Mouse (Mus musculus) lung, postnatal 36 days (tissue): ENCODE results near the gene Tesc.

Experiments used
- DNase-seq: peaks from one replicate; pipeline ENCODE4 v3.0.0; 2022; ENCODE audit warnings: mixed read lengths

The Tesc gene

GRCm38 (mm10) chr5:118027698-118028190 lies at the start of gene Tesc:
Gene Tesc (plus strand): TSS chr5:118027743.
- no peak for DNase-seq

DNA sequence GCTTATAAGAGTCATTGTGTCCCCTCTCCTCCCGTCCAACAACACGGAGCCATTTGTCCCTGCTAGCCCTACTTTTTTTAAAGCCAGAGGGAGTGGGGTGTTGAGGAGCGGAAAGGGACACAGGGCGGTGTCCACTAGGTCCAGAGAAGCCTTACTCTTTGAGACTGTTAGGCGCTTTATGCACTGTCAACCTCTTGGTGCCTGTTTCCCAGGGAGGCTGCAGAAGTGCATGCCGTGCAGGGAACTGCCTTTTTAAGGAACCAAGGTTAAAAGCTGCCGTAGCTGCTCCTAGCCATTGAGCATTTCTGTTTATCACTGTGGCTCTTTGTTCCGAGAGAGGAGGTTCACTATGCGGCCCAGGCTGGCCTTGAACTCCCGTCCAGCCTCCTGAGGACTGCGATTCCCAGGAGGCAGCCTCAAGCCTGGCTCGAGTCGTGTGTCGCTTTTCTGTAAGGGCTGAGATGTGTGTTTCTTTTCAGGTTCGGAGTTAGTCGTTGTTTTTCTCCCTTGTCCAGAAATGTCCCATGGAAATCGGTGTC lies 49.3 kb upstream of the Tesc start:
- DNase-seq = no peak

DNA sequence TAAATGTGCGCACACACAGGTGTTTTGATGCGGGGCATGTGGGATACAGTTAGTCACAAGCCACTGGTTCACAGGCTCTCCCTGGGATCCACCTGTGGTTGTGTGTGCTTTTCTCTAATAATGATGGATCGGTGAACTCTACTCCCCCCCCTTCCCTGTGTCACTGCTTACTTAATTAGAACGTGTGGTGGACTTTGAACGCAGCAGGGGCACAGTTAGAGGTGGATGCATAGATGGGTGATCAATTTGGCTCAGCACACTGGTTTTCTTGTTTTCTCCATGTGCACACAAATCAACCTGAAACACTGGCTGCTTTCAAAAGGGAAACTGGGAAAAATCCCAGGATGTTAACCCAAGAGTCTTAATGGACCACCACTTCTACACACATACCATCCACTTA lies 48.5 kb upstream of the Tesc start:
- DNase-seq = no peak

DNA sequence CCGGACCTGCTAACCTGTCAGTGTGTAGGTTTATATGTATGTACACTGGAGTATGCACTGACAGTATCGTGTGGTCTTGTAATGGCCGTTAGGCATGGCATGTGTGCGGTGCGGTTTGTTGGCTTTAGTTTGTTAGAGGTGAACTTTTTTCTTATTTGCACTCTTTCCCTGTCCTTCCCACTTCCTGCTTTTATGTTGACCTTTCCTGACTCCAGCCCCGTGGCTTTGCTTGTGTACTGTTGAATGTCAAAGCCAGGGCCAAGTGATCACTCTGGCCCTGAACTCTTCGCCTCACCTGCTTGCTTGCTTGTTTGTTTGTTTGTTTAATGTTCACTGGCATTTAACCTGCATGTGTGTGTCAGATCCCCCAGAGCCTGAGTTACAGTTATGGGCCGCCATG lies 46.6 kb upstream of the Tesc start:
- peak; percentile 21 for DNase-seq

- peak; percentile 37 for DNase-seq
Measured at GRCm38 (mm10) chr5:117981943-117982342, 45.6 kb upstream of the Tesc start.

DNA sequence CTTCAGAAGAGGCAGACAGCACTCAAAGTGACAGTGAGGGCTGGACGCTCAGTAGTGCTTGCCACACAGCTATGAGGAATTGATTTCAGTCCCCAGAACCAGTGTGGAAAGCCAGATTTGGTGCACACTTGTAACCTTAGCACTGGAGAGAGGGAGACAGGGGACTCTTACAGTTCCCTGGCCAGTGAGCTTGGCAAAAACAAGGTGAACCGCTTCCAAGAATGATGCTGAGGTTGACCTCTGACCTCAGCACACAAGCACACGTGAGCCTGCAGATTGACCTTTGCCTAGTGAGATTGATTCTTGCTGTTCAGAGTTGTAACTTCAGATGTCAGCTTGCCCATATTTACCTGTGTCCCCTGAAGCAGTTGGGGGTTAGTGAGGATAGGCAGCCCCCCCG lies 41.2 kb upstream of the Tesc start:
- DNase-seq = no peak

GRCm38 (mm10) chr5:117987891-117988290 lies 39.7 kb upstream of the Tesc start:
- DNase-seq = no peak

- no peak for DNase-seq
Measured at GRCm38 (mm10) chr5:117988367-117988766, 39.2 kb upstream of the Tesc start.

GRCm38 (mm10) chr5:117989773-117990172 lies 37.8 kb upstream of the Tesc start:
- DNase-seq = peak; percentile 46

- no peak for DNase-seq
Measured at GRCm38 (mm10) chr5:117990957-117991356, 36.6 kb upstream of the Tesc start.

GRCm38 (mm10) chr5:117993550-117993949 lies 34.0 kb upstream of the Tesc start:
- peak; percentile 18 for DNase-seq

DNA sequence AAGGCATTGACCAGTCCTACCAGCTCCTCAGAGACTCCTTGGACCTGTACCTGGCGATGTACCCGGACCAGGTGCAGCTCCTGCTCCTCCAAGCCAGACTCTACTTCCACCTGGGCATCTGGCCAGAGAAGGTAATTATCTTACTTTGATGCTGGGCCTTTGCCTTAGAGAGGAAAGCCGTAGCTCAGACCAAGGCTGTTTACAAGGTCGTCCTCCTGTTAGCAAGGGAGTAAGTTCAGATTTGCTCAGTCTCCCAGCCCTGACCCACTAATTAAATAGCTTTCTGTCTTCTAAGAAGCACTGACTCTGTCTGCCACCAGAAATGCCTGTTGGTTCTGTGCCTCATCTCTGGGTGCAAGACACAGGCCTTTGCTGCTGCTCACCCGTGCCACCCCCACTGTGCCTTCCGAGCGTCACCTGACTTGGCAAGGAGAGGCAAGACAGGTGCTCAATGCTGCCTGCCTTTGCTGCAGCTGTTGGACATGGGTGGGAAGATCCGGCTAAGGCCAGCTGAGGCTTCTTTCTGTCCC lies 32.1 kb upstream of the Tesc start:
- no peak for DNase-seq

DNA sequence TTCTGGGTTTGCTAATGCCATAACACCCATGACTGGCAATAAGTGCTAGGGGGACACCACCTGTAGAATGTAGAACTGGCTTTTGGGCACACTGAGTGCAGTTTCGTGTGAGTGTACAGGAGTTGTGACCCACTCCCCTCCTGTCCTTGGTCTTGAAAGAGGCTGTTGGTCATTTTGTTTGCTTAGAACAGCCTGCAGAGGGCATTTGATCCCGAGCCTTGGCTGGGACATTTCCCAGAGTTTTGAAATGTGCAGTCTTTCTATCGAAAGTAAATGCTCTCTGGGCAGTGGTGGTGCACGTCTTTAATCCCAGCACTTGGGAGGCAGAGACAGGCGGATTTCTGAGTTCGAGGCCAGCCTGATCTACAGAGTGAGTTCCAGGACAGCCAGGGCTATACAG lies 31.6 kb upstream of the Tesc start:
- DNase-seq = no peak

GRCm38 (mm10) chr5:117996581-117996980 lies 31.0 kb upstream of the Tesc start:
- no peak for DNase-seq

DNA sequence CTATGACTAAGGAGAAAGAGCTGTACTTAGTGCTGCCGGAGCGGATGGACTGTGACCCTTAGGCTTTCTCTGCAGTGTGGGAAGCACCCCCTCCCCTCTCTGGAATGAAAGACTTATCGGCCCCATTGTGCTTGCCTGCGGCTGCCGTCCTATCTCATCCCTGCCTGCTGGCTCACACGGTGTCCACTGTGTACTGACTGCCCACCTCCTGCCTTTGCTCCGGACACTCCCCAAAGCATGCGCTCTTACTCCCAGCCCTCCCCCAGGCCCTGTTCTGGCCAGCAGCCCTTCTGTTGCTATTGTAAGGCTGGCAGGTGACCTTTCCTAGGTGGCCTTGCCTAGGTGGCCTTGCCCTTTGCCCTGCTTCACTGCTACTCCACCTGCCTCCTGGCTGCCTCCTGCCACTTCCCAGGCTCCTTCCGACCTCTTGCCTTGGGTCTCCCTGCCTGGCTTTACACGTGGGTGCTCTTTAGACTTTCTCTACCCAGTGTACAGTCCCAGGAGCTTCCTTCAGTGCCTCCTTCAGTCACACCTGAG lies 30.0 kb upstream of the Tesc start:
- no peak for DNase-seq

GRCm38 (mm10) chr5:117999061-117999460 lies 28.5 kb upstream of the Tesc start:
- no peak for DNase-seq

DNA sequence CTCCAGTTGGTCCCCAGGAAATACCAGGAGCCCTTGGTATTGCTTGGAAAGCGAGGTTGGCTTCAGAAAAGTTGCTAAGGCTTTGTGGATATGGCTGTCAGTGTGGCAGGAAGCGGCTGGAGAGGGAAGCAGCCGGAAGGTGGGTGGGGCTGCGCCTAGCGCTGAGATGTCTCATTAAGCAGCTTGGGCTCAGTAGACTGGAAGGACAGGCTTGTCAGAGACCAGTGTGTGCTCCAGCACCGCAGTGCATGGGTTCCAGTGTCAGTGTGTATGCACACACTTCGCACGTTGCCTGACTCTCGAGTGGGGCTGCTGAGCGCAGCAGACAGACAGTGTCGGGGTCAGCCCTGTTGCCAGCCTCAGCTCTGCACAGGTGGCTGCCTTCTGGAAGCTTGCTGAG lies 28.0 kb upstream of the Tesc start:
- DNase-seq = no peak

DNA sequence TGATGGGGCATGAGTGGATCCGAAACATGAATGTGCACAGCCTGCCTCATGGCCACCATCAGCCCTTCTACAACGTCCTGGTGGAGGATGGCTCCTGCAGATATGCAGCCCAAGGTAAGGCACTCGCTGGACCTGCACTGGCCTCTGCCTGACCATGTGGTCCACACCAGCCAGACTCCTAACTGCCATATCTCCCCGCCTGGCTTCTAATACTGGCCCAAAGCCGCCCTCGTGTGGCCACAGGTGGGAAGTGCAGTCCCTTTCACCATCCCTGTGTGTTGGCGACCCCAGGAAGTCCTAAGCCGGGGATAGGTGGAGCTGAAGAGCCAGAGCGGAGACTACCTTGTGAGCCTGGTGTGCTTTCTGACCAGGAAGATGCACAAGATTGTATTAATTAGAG lies 25.5 kb upstream of the Tesc start:
- peak; percentile 79 for DNase-seq

- DNase-seq = peak; percentile 61
Measured at GRCm38 (mm10) chr5:118004619-118005018, 22.9 kb upstream of the Tesc start.

- DNase-seq = no peak
Measured at GRCm38 (mm10) chr5:118005728-118006127, 21.8 kb upstream of the Tesc start.

GRCm38 (mm10) chr5:118008344-118008743 lies 19.2 kb upstream of the Tesc start:
- no peak for DNase-seq

- no peak for DNase-seq
Measured at GRCm38 (mm10) chr5:118010872-118011271, 16.7 kb upstream of the Tesc start.

GRCm38 (mm10) chr5:118011796-118012195 lies 15.7 kb upstream of the Tesc start:
- DNase-seq = no peak

- DNase-seq = no peak
Measured at GRCm38 (mm10) chr5:118015028-118015427, 12.5 kb upstream of the Tesc start.

DNA sequence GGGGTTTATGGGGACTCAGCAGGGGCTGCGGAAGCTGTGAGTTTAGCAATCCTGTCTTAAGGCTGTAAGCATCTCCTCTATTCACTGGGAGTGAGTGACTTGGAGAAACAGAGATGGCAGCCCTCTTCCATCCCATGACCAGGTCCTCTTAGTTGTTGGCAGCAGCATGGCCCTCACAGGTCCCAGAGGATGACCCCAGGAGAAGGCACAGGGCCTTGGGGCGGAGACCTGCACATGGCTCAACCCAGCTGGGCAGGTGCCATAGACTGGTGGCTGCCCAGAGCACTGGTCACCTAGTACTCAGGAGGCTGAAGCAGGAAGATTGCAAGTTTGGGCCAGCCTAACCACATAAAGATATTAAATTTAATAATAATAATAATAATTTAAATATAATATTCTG lies 11.9 kb upstream of the Tesc start:
- DNase-seq = no peak
